Mouse (Mus musculus): ENCODE data around the gene Rnf6.
"Not testable (repeated sequence)": the region's sequence is repeated elsewhere in the genome, so short reads cannot be mapped to it uniquely, and the experiment has no call there.

Gene Rnf6

GRCm38 (mm10) chr5:146229869-146230650 is 8.7 kb upstream of the Rnf6 start:
- no peak for DNase-seq (ENCODE audit: low spot score)

DNA sequence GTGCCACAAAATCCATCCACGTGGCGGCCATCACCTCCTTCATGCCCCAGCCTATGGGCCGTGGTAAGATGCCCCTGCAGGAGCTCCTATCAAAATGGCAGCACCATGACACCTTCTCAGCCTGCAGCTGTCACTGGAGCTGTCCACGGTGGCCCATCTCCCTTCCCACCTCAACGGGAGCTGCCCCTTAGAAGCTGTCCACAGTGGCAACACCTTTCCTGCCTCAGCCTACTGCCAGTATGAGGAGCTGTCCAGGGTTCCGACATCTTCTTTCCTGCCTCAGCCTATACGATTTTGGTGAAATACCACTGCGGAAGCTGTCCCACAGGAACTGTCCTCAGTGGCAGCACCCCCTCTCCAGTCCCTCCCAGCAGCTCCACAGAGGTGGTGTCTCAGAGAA is 6.1 kb upstream of the Rnf6 start:
- DNase-seq (ENCODE audit: low spot score), result no peak

DNA sequence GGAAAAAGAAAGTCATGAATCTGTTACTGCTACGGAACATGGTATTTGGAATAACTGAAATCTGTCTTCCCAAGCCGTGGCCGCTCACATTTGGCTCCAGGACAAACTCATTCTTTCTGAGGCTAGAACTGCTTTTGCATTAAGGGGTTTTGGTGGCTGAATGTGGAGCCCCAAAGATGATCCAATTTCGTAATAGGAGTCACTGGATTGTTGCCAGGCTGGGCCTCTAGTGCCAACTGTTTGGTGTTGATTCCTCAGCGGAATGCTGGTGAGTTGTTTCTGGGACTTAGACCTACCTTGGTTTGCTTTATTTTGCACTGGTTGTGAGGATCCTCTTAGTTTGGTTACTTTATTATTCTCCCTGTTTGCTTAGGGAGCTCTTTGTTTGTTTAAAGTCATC is 2.4 kb upstream of the Rnf6 start:
- no peak for DNase-seq (ENCODE audit: low spot score)

DNA sequence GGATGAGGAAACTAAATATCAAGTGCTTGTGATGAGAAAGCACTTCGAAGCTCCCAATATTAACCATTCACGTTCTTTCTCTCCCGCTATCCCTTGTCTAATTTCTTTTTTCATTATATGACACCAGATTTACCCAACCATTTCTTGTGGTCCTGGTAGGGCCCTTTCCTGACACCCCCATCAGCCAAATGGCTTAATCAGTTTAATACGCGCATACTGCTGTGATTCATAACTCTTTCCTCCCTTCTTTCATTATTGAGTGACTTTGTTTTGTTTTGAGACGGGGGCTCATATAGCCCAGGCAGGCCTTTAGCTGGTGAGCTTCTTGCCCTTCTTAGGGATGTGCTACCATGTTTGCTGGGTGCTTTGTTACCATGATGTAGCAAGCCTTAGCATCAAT is 367 bp upstream of the Rnf6 start:
- DNase-seq (ENCODE audit: low spot score), result no peak

- DNase-seq (ENCODE audit: low spot score), result no peak
Measured at GRCm38 (mm10) chr5:146220501-146220878, 865 bp downstream of the Rnf6 start.

DNA sequence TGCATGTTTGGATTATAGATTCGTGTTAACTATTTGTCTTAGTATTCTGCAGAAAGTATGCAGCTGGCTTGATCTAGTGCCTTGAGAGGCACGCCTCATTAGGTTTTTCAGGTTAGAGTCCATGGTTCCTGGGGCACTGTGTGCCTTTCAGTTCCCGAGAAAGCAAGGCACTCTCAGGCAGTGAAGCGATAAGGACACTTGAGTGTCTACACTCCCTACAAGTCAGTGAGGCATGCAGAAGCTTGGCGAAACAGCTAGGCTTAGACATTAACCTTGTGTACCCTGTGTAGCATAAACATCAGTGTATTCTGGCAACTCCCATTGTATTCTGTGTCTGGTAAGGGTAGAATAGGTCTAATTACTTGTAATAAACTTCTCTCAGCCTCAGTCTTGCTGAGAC is 15.8 kb downstream of the Rnf6 start:
- DNase-seq (ENCODE audit: low spot score), result no peak

DNA sequence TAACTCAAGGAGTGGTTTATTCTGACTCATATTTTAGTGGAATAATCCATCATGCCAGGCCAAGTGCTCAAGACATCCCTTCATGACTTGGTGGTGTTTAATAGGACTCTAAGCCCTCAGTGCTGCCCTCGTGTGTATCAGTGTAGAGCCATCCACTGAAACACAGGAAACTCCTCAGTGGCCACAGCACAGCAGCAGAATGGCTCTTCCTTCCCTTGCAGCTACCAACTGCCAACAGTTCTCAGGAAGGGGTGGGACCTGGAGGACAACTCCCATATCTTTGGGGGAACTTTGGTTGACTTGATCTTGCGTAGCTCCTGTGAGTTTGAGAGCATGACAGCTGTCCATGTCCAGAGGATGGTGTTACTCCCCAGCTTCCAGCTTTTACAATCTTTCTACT is 17.4 kb downstream of the Rnf6 start:
- DNase-seq (ENCODE audit: low spot score), result no peak

DNA sequence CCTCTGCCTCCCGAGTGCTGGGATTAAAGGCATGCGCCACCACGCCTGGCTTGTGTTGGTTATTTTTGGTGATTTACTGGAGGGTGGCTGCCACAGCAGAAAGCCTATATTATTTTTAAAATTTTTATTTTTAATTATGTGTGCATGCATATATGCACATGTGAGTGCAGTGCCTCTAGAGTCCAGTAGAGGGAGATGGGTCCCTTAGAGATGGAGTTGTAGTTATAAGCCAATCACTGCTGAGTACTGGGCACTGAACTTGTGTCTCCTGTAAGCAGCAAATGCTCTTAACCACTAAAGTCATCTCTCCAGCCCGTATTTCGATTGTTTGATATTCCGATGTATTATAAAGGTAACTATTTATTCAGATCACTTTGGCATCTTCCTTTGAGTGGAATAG is 20.8 kb downstream of the Rnf6 start:
- DNase-seq (ENCODE audit: low spot score), result no peak

- DNase-seq (ENCODE audit: low spot score), result no peak
Measured at GRCm38 (mm10) chr5:146199540-146199939, 21.8 kb downstream of the Rnf6 start.

GRCm38 (mm10) chr5:146199073-146199472 is 22.3 kb downstream of the Rnf6 start:
- no peak for DNase-seq (ENCODE audit: low spot score)

GRCm38 (mm10) chr5:146193360-146193759 is 28.0 kb downstream of the Rnf6 start:
- DNase-seq (ENCODE audit: low spot score), result no peak

- no peak for DNase-seq (ENCODE audit: low spot score)
Measured at GRCm38 (mm10) chr5:146190501-146191269, 30.7 kb downstream of the Rnf6 start.

DNA sequence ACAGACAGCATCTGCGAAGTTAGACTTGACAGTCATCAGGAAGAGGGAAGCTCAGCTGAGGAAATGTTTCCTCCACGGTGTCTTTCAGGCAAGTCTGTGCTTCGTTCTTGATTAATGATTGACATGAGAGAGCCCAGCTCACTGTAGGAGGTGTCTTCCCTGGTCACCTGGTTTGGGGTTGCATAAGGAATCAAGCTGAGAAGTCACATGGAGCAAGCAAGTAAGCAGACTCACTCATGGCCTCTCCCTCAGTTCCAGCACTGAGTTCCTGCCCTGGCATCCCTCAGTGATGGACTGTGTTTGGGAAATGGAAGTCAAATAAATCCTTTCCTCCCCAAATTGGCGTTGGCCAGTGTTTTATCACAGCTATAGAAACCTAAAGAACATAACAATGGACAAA is 31.3 kb downstream of the Rnf6 start:
- peak; percentile 65 for DNase-seq (ENCODE audit: low spot score)

DNA sequence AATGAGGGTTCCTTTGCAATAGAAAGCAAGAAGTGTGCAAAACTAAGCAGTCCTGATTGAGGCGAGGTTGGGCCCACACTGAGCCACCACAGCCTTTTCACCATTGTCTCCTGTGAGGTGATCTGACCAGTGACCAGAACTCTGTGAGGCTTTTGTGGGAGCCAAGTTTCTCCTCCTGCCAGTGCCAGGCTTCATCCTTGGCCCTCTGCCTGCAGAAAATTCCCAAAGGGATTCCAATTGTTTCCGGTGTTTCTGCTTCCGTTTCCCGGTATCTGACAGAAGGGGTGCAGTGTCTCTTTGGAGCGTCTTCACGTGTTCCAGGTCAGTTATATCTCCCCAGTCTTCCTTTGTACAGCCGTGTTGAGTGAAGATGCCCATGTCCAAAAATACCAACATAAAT is 32.6 kb downstream of the Rnf6 start:
- no peak for DNase-seq (ENCODE audit: low spot score)

GRCm38 (mm10) chr5:146188144-146188543 is 33.2 kb downstream of the Rnf6 start:
- DNase-seq (ENCODE audit: low spot score), result no peak

DNA sequence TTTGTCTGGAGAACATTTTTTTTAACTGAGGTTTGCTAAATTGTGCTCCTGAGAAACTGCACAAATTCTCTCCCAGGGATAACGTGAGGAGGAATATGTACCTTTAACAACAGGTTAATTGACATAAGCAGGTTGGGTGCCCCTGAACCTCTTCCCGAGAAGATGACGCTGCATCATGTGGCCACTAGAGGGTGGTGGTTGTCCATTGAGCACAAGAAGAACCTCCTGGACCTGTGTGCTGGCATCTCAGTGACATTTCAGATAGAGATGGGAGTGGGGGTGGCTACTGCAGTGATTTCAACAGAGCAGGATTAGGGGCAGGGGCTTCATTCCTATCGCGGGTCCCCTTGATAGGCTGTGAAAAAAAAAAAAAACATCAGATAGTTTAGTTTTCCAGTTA is 33.9 kb downstream of the Rnf6 start:
- not testable (repeated sequence) for DNase-seq (ENCODE audit: low spot score)

DNA sequence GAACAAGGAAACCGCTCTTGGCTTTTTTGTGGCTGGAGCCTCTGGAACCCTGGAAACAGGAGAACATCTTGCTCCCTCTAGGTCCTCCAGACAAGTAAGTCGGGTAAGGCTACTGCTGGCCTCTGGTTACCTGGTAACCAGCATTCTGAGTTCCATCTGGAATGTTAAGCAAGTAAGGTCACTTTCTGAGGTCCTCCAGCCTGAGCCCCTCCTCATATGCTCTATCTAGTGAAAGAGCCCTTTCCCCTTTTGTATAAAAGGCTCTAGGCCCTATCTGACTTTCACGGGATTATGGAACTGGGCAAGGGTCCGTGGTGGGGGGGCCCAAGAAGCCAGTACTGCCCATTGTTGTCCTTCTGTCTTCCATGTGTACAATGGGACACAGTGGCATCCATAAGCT is 36.2 kb downstream of the Rnf6 start, which contains the start of gene 1700001J03Rik:
TSS of gene 1700001J03Rik (minus strand) at position 101 of the 400 bp plus-strand sequence.
- DNase-seq (ENCODE audit: low spot score), result not testable (repeated sequence)

DNA sequence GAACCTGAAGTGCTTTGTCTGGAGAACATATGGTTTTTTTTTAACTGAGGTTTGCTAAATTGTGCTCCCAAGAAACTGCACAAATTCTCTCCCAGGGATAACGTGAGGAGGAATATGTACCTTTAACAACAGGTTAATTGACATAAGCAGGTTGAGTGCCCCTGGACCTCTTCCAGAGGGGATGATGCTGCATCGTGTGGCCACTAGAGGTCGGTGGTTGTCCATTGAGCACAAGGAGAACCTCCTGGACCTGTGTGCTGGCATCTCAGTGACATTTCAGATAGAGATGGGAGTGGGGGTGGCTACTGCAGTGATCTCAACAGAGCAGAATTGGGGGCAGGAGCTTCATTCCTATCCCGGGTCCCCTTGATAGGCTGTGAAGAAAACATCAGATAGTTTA is 48.6 kb downstream of the Rnf6 start:
- not testable (repeated sequence) for DNase-seq (ENCODE audit: low spot score)

- not testable (repeated sequence) for DNase-seq (ENCODE audit: low spot score)
Measured at GRCm38 (mm10) chr5:146170621-146171020, 50.7 kb downstream of the Rnf6 start, which contains the start of gene Gm6309. Gm6309 (minus strand) TSS chr5:146170721.

DNA sequence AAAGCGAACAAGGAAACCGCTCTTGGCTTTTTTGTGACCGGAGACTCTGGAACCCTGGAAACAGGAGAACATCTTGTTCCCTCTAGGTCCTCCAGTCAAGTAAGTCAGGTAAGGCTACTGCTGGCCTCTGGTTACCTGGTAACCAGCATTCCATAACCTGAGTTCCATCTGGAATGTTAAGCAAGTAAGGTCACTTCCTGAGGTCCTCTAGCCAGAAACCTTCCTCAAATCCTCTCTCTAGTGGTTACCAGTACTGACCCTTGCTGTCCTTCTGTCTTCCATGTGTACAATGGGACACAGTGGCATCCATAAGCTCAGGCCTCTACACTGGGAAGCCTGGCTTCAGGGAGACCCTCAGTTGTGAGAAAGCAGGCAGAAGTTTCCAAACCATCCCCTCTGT is 60.9 kb downstream of the Rnf6 start, which contains the start of gene Gm5565:
TSS of gene Gm5565 (minus strand) at position 101 of the 400 bp plus-strand sequence.
- not testable (repeated sequence) for DNase-seq (ENCODE audit: low spot score)

All from yolk sac, embryonic 10.5 days (tissue).